8 mouse cellular contexts compared by ENCODE assay signal in genomic region chr7:48880591-48881481, GRCm38 (mm10). TPM values are rescaled to one million over a fixed set of nuclear protein-coding genes. Genes with fewer than 3 reads are reported as not detected.
DNase-seq lines count a peak whose midpoint lies in the region; ATAC-seq and TF ChIP-seq lines count a peak whose summit lies in the region.

No protein-coding gene starts in this region.

- H3K4me1 ChIP-seq in embryonic facial prominence, embryonic 14.5 days (ENCODE audit: control insufficient read depth, insufficient read depth, low read length): peaks cover 3% of the 10 kb centered on the region; the same call in 1 of the 2 replicates
- peaks cover 1% of the 10 kb centered on the region; the same call in 1 of the 2 replicates for H3K4me1 ChIP-seq in heart, adult 2 months (ENCODE audit: control insufficient read depth, insufficient read depth, low read length)
- H3K4me1 ChIP-seq in limb, embryonic 13.5 days: peaks cover 43% of the 10 kb centered on the region
- peaks cover 9% of the 10 kb centered on the region for H3K4me1 ChIP-seq in midbrain, embryonic 16.5 days (ENCODE audit: control insufficient read depth, insufficient read depth, low read length)

- TF ChIP-seq EP300 in heart, adult 2 months (IDR thresholded peaks at IDR 0.05; ENCODE audit: insufficient read depth, low read depth, low read length): no peak

- WGBS in embryonic facial prominence, embryonic 14.5 days: under 1% methylated on average over 62 of the region's 77 CpGs
- under 1% methylated on average over 77 of the region's 77 CpGs for WGBS in heart, adult 2 months
- under 1% methylated on average over 71 of the region's 77 CpGs for WGBS in limb, embryonic 13.5 days
- WGBS in midbrain, embryonic 16.5 days: under 1% methylated on average over 55 of the region's 77 CpGs

- TF ChIP-seq POLR2A in heart, adult 2 months (IDR thresholded peaks at IDR 0.05; ENCODE audit: insufficient read depth, low read depth, low read length): no peak

- peak overlapping the region; percentile 88 for H3K27ac ChIP-seq in embryonic facial prominence, embryonic 14.5 days (replicated peaks; ENCODE audit: low read depth, low read length)
- H3K27ac ChIP-seq in heart, adult 2 months: no peak overlapping the region
- H3K27ac ChIP-seq in limb, embryonic 13.5 days: peak overlapping the region; percentile 87
- no peak overlapping the region for H3K27ac ChIP-seq in midbrain, embryonic 16.5 days (ENCODE audit: low read length)

- H3K4me2 ChIP-seq in embryonic facial prominence, embryonic 14.5 days (ENCODE audit: low read depth, low read length): peak overlapping the region; percentile 84
- H3K4me2 ChIP-seq in limb, embryonic 13.5 days (replicated peaks): peak overlapping the region; percentile 94
- H3K4me2 ChIP-seq in midbrain, embryonic 16.5 days (ENCODE audit: low read length): peak overlapping the region; percentile 100

- peak overlapping the region; percentile 86 for H3K9ac ChIP-seq in embryonic facial prominence, embryonic 14.5 days (ENCODE audit: low read depth, low read length)
- peak overlapping the region; percentile 39 for H3K9ac ChIP-seq in heart, adult 2 months (ENCODE audit: low read depth, low read length)
- peak overlapping the region; percentile 81 for H3K9ac ChIP-seq in limb, embryonic 13.5 days
- peak overlapping the region; percentile 52; the same call in 1 of the 2 replicates for H3K9ac ChIP-seq in midbrain, embryonic 16.5 days (ENCODE audit: low read depth, low read length)

- H3K27me3 ChIP-seq in embryonic facial prominence, embryonic 14.5 days (replicated peaks; ENCODE audit: control insufficient read depth, insufficient read depth, low read length): 0 out of 2 replicates have a peak, but pooled peaks cover 10% of the 10 kb centered on the region
- H3K27me3 ChIP-seq in heart, adult 2 months (ENCODE audit: control insufficient read depth, insufficient read depth, low read length): no peaks in the 10 kb centered on the region; the same call in 1 of the 2 replicates
- peaks cover 28% of the 10 kb centered on the region for H3K27me3 ChIP-seq in limb, embryonic 13.5 days
- peaks cover 26% of the 10 kb centered on the region for H3K27me3 ChIP-seq in midbrain, embryonic 16.5 days (ENCODE audit: control insufficient read depth, insufficient read depth, low read depth, low read length)

- H3K79me2 ChIP-seq in heart, adult 2 months (replicated peaks; ENCODE audit: control insufficient read depth, insufficient read depth, low read length): no peaks in the 10 kb centered on the region

- ATAC-seq in embryonic facial prominence, embryonic 14.5 days (ENCODE audit: low read depth): peak; percentile 98
- ATAC-seq in limb, embryonic 13.5 days (ENCODE audit: low FRiP score, low read depth): peak; percentile 96
- ATAC-seq in midbrain, embryonic 16.5 days: peak; percentile 99

- peaks cover 16% of the 10 kb centered on the region for H3K36me3 ChIP-seq in embryonic facial prominence, embryonic 14.5 days (ENCODE audit: control insufficient read depth, insufficient read depth, low read length)
- H3K36me3 ChIP-seq in heart, adult 2 months (ENCODE audit: control insufficient read depth, insufficient read depth, low read length): no peaks in the 10 kb centered on the region
- peaks cover 16% of the 10 kb centered on the region; the same call in 1 of the 2 replicates for H3K36me3 ChIP-seq in limb, embryonic 13.5 days
- no peaks in the 10 kb centered on the region for H3K36me3 ChIP-seq in midbrain, embryonic 16.5 days (ENCODE audit: control insufficient read depth, insufficient read depth, low read length)

- H3K9me3 ChIP-seq in embryonic facial prominence, embryonic 14.5 days (ENCODE audit: control insufficient read depth, low read length): no peaks in the 10 kb centered on the region
- no peaks in the 10 kb centered on the region for H3K9me3 ChIP-seq in limb, embryonic 13.5 days
- H3K9me3 ChIP-seq in midbrain, embryonic 16.5 days (replicated peaks; ENCODE audit: control insufficient read depth, low read length, poor library complexity, severe bottlenecking): no peaks in the 10 kb centered on the region

- DNase-seq in 3T3-L1 (ENCODE audit: low read depth, low spot score): peak; percentile 95
- peak; percentile 89 to 97 for DNase-seq in adrenal gland, postnatal 4 days (ENCODE audit: low spot score in 2 of 2)
- peak; percentile 99 for DNase-seq in embryonic facial prominence, embryonic 14.5 days (ENCODE audit: low spot score)
- peak; percentile 94 to 96 for DNase-seq in heart, adult 2 months
- peak; percentile 94 to 95 for DNase-seq in kidney, adult 8-10 months
- peak; percentile 96 to 99 for DNase-seq in spleen, postnatal 10 days (ENCODE audit: low spot score in 2 of 2)

- peak overlapping the region; percentile 91 for H3K4me3 ChIP-seq in embryonic facial prominence, embryonic 14.5 days (ENCODE audit: low read depth, low read length)
- peak overlapping the region; percentile 80 for H3K4me3 ChIP-seq in heart, adult 2 months
- H3K4me3 ChIP-seq in limb, embryonic 13.5 days: peak overlapping the region; percentile 82
- peak overlapping the region; percentile 70 for H3K4me3 ChIP-seq in midbrain, embryonic 16.5 days (ENCODE audit: low read depth, low read length)

- no peak for TF ChIP-seq CTCF in heart, adult 2 months (IDR thresholded peaks at IDR 0.05)

- intact Hi-C loops in heart, adult 2 months (cut with DNase I): loop anchor here (5.0 kb wide), 1 partner anchor 129 kb away; no protein-coding TSS in a partner anchor

RNA-seq across cellular contexts. Expression of gene E2f8, which starts 0.6 kb away (rescaled TPM):
- 10 to 100 TPM; 15.5 to 18.8 TPM for total RNA-seq in adrenal gland, postnatal 4 days (2021)
- polyA plus RNA-seq in embryonic facial prominence, embryonic 14.5 days (2014; fragmentation: Nextera tagmentation; extraction: Ambion mirVana): 16.2 and 17.6 TPM in 2 replicates
- 1 to 10 TPM; 1.3 to 1.6 TPM for total RNA-seq in heart, adult 2 months (2021)
- polyA plus RNA-seq in heart, adult 2 months (2012; rRNA removed): 0.23 and 0.31 TPM in 2 replicates
- 15.9 and 17.2 TPM in 2 replicates for polyA plus RNA-seq in limb, embryonic 13.5 days (2015; fragmentation: Nextera tagmentation; extraction: Ambion mirVana)
- polyA plus RNA-seq in midbrain, embryonic 16.5 days (2015; fragmentation: Nextera tagmentation; extraction: Ambion mirVana): 1.5 and 1.7 TPM in 2 replicates

RNA-seq across cellular contexts. Expression of gene Nav2, which starts 27.7 kb away (rescaled TPM):
- 10 to 100 TPM; 26.8 to 35.3 TPM for total RNA-seq in adrenal gland, postnatal 4 days (2021)
- 13.5 and 15.0 TPM in 2 replicates for polyA plus RNA-seq in embryonic facial prominence, embryonic 14.5 days (2014; fragmentation: Nextera tagmentation; extraction: Ambion mirVana)
- total RNA-seq in heart, adult 2 months (2021): 10 to 100 TPM; 34.4 to 49.9 TPM
- polyA plus RNA-seq in heart, adult 2 months (2012; rRNA removed): 20.4 and 24.2 TPM in 2 replicates
- polyA plus RNA-seq in limb, embryonic 13.5 days (2015; fragmentation: Nextera tagmentation; extraction: Ambion mirVana): 14.6 and 17.4 TPM in 2 replicates
- 21.5 and 23.6 TPM in 2 replicates for polyA plus RNA-seq in midbrain, embryonic 16.5 days (2015; fragmentation: Nextera tagmentation; extraction: Ambion mirVana)

RNA-seq across cellular contexts. Expression of gene Csrp3, which starts 33.0 kb away (rescaled TPM):
- total RNA-seq in adrenal gland, postnatal 4 days (2021): 10 to 100 TPM in 1 of 2 experiments, 1 to 10 TPM in 1; 1.7 to 17.0 TPM
- polyA plus RNA-seq in embryonic facial prominence, embryonic 14.5 days (2014; fragmentation: Nextera tagmentation; extraction: Ambion mirVana): 168 and 285 TPM in 2 replicates
- total RNA-seq in heart, adult 2 months (2021): 1,000 to 10,000 TPM; 1,931 to 2,301 TPM
- polyA plus RNA-seq in heart, adult 2 months (2012; rRNA removed): 773 and 781 TPM in 2 replicates
- polyA plus RNA-seq in limb, embryonic 13.5 days (2015; fragmentation: Nextera tagmentation; extraction: Ambion mirVana): 27.6 and 27.8 TPM in 2 replicates
- polyA plus RNA-seq in midbrain, embryonic 16.5 days (2015; fragmentation: Nextera tagmentation; extraction: Ambion mirVana): 0.25 TPM in 1 of 2 replicates, not detected in the other

Comparison
In these comparisons a context has a peak if more than half of its experiments do, and no peak if none do; other contexts are left out.
1. H3K27ac ChIP-seq: peak in embryonic facial prominence, embryonic 14.5 days (single experiment) and limb, embryonic 13.5 days (single experiment); none in heart, adult 2 months (single experiment) and midbrain, embryonic 16.5 days (single experiment).
2. RNA of gene Csrp3, which starts 33.0 kb away (polyA plus RNA-seq): 773 to 781 TPM in heart, adult 2 months, 168 to 285 TPM in embryonic facial prominence, embryonic 14.5 days and 27.6 to 27.8 TPM in limb, embryonic 13.5 days; 0.25 TPM in midbrain, embryonic 16.5 days; every median in the first group is over 10 times any median in the second.
3. Peak in every context shown above with its lines, with median percentiles within 50 percentile points of each other: DNase-seq, ATAC-seq, H3K4me2 ChIP-seq, H3K4me3 ChIP-seq and H3K9ac ChIP-seq.